Mouse (Mus musculus) hindbrain, postnatal 0 days (tissue): ENCODE data around the gene Mef2c. TPM values are rescaled to one million over a fixed set of nuclear protein-coding genes. Genes with fewer than 3 reads are reported as not detected.
A peak's percentile ranks its signal among the peaks of the same experiment; 100 is the strongest.

Source experiments
- ATAC-seq: fragments of 200-750 bp; cut with Nextera tagmentation; 2 replicates; pipeline ENCODE4 v1.8.0; 2017; ENCODE audit warnings: mild to moderate bottlenecking, moderate TSS enrichment, moderate library complexity
- DNase-seq: peaks from one replicate; pipeline ENCODE4 v3.0.0-alpha.2; 2015; ENCODE audit warnings: low spot score
- H3K27ac ChIP-seq: fragments of 300-500 bp; sonication (generic); 2 replicates; pipeline ENCODE4 v1.5.1; 2014; ENCODE audit warnings: mild to moderate bottlenecking
- H3K27me3 ChIP-seq: fragments of 300-500 bp; sonication (generic); 2 replicates; pipeline ENCODE4 v1.6.1; 2014; ENCODE audit warnings: low read length, mixed read lengths; ENCODE audit not compliant: insufficient read depth
- H3K36me3 ChIP-seq: fragments of 300-500 bp; sonication (generic); 2 replicates; pipeline ENCODE4 v1.6.1; 2014; ENCODE audit warnings: low read length, mixed read lengths; ENCODE audit not compliant: insufficient read depth
- H3K4me1 ChIP-seq: fragments of 300-500 bp; sonication (generic); 2 replicates; pipeline ENCODE4 v1.6.1; 2014; ENCODE audit warnings: antibody characterized with exemption, low read length, mixed read lengths; ENCODE audit not compliant: insufficient read depth
- H3K4me2 ChIP-seq: fragments of 300-500 bp; sonication (generic); 2 replicates; pipeline ENCODE4 v1.6.1; 2014; ENCODE audit warnings: low read depth, mild to moderate bottlenecking, low read length, moderate library complexity, mixed read lengths
- H3K4me3 ChIP-seq: fragments of 300-500 bp; sonication (generic); 2 replicates; pipeline ENCODE4 v1.5.1; 2014; ENCODE audit warnings: low read length
- H3K9ac ChIP-seq: fragments of 300-500 bp; sonication (generic); replicated peaks from 2 replicates; pipeline ENCODE4 v1.6.1; 2014; ENCODE audit warnings: mild to moderate bottlenecking, low read length, moderate library complexity, mixed read lengths
- H3K9me3 ChIP-seq: fragments of 300-500 bp; sonication (generic); 2 replicates; pipeline ENCODE4 v1.6.1; 2016; ENCODE audit warnings: low read length, mixed read lengths
- CTCF ChIP-seq: IDR thresholded peaks from 2 replicates; pipeline ENCODE4 v1.5.1; 2016; ENCODE audit warnings: antibody characterized with exemption, control low read depth, low read depth
- WGBS: fragments of 180-500 bp; shearing (Covaris S2); extraction: QIAGEN DNeasy Blood & Tissue Kit; methylation state at CpG from one replicate; pipeline ENCODE4 v1.1.7; 2014; 5-methylcytosine and 5-hydroxymethylcytosine counted together
- polyA plus RNA-seq: library from polyadenylated mRNA; unstranded; fragments of >200 nt; fragmentation: Nextera tagmentation; extraction: Ambion mirVana; gene quantifications from 2 replicates; pipeline ENCODE4 v1.2.1, GENCODE M21; 2015
- total RNA-seq: library from RNA; depleted of rRNA; stranded (reverse); fragments of >200 nt; gene quantifications from 2 replicates; pipeline ENCODE4 v1.2.3, GENCODE M21; 2014

The Mef2c gene
- total and polyA plus RNA-seq, 2 experiments from 2014 or later = 27.2 to 46.2 TPM

- Histone ChIP-seq H3K9me3 (no peaks in the 10 kb centered on the region), H3K9ac (peak overlapping the region; percentile 100), H3K27me3 (no peaks in the 10 kb centered on the region), H3K4me1 (peaks cover 7% of the 10 kb centered on the region; the same call in 1 of the 2 replicates), H3K27ac (peak overlapping the region; percentile 99), H3K4me3 (peak overlapping the region; percentile 79), H3K4me2 (peak overlapping the region; percentile 89), H3K36me3 (no peaks in the 10 kb centered on the region)
- 6% methylated on average over 27 of the region's 27 CpGs for WGBS
- ATAC-seq (no peak), DNase-seq (peak; percentile 38)
- no peak for TF ChIP-seq CTCF
These were observed 212.3 kb downstream of the Mef2c start for GRCm38 (mm10) chr13:83715971-83716615.
